ENCODE assay signal across 1 mouse cellular context in the genomic region with DNA sequence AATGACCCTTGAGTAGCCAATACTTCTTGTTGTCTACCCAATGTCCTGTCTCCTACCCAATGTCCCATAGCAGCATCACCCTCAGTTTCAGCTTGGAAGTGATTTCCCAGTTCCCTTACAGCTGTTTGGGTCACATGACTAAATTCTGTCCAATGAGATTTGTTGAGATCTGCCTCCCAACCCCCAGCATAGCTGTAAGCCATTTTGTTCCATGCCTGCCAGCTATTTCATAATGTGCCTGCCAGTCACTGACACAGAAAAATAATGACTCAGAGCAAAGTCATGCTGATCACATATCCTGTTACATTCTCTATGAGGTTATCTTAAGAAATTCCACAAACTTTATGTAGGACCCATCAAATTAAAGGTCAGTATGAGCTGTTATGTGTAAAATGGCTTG.
TF ChIP-seq lines count a peak whose summit lies in the region.

No protein-coding gene starts in this region.

TF ChIP-seq in MEL, 35 proteins besides CTCF, POLR2A, EP300 and RAD21:
- TF ChIP-seq USF1 (IDR thresholded peaks at IDR 0.05; ENCODE audit: low read depth, low read length) (peak; percentile 63), NELFE (IDR thresholded peaks at IDR 0.05; ENCODE audit: low read depth, low read length) (no peak)
